Mouse (Mus musculus): Measurements from ENCODE around the gene Gm9376. TPM values are rescaled to one million over a fixed set of nuclear protein-coding genes. Genes with fewer than 3 reads are reported as not detected.

Gene Gm9376
- not detected in 2 replicates for polyA plus RNA-seq (2016; fragmentation: Nextera tagmentation; extraction: Ambion mirVana)

DNA sequence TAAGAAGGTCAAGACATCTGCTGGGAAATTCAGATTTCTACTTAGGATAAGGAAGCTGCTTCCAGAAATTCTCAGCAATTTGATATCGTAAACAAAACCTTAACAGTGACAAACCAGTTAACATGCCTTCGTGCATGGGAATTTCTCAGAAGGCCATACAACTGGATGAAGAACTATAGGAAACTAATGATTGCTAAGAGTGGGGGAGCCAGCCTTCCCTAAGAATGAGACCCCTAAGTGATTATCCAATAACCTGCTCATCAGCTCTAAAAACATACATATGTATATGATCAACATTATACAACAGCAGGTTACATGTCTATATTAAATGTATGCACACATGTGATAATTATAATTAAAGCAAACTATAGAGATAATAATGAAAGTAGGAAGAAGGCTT is at the start of gene Gm9376:
Gm9376 (plus strand) TSS at position 301 of the 400 bp plus-strand sequence.
- Histone ChIP-seq H3K4me2 (no peak within 1 kb of the TSS), H3K9me3 (replicated peaks) (no peaks in the 10 kb centered on the region), H3K27ac (ENCODE audit: poor library complexity, severe bottlenecking) (no peak within 1 kb of the TSS), H3K9ac (no peak within 1 kb of the TSS), H3K36me3 (no peaks in the 10 kb centered on the region), H3K4me1 (replicated peaks) (no peaks in the 10 kb centered on the region), H3K4me3 (no peak within 1 kb of the TSS), H3K27me3 (replicated peaks) (peaks cover 3% of the 10 kb centered on the region; the same call in 1 of the 2 replicates)
- ATAC-seq (ENCODE audit: insufficient number of reproducible peaks, low FRiP score): no peak
- 78% methylated on average over 2 of the region's 2 CpGs for WGBS

DNA sequence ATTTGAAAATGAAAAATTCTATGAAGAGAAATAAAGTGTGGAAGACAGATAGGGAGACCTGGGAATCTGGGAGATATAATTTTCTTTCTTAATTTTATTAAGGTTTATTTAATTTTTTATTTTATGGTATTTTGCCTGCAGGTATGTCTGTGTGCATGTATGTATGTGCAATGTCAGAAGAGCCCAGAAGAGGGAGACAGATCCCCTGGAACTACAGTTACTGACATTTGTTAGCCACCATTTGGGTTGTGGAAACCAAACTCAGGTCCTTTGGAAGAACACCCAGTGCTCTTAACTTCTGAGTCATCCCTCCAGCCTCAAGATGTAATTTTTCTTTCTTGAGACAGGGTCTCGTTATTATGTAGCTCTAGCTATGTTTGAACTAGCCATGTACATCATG is 45.9 kb upstream of the Gm9376 start:
- Histone ChIP-seq H3K27ac (ENCODE audit: poor library complexity, severe bottlenecking) (no peak overlapping the region), H3K4me3 (no peak overlapping the region), H3K4me1 (replicated peaks) (0 out of 2 replicates have a peak, but pooled peaks cover 6% of the 10 kb centered on the region), H3K27me3 (replicated peaks) (peaks cover 72% of the 10 kb centered on the region), H3K9me3 (replicated peaks) (no peaks in the 10 kb centered on the region), H3K9ac (no peak overlapping the region), H3K36me3 (no peaks in the 10 kb centered on the region), H3K4me2 (no peak overlapping the region)
- no peak for ATAC-seq (ENCODE audit: insufficient number of reproducible peaks, low FRiP score)
- WGBS: 73% methylated on average over 1 of the region's 1 CpGs

DNA sequence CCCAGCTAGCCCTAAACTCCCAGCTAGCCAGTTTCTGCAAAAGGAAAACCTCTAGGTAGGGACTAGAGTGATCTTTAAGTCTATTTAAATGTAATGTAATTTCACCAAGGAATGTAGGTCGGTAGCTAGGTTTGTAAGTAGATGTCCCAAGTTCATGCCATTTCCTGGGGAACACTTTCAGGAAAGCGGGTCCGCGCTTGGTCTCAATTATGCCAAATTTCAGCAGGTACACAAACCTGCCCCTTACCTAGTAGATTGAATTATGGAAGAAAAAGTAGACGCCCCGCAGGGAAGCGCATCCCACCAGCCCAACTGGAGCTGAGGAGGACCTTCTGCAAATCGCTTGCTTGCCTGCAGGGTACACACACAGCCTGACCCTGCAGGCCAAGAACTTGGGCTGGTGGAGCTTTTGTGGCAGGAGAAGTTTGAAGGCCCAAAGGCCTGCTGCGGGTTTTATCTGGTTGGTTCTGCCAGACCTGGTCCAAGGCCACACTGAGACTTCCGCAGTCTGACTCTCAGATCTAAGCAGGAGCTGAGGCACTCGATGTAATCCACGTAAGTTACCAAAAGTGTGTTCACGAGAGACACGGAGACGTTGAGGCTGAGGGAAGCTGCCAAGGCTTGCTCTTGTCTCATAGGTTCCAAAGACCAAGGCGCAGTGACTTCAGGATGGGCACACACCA is 41.6 kb upstream of the Gm9376 start:
- H3K4me2 ChIP-seq: 0 out of 2 replicates have a peak overlapping the region, but pooled peaks have one; percentile 49
- ATAC-seq (ENCODE audit: insufficient number of reproducible peaks, low FRiP score): no peak
- WGBS: 13% methylated on average over 16 of the region's 16 CpGs

DNA sequence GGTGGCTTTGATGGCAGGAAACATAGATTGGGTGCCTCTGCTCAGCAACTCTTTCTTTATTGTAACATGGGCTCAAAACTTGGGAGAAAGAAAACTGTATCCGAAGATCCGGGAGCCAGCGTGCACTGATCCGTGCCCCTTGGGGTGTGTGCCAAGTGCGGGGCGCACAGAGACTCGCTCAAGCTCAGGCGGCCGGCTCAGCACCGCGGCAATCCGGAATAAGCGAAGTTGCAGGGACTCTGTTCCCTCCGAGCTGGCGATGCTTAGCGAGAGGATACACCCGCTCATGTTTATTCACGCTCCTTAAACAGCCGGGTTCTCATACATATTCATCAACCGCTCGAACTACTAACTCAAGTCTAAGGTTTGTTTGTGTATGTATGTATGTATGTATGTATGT is 40.8 kb upstream of the Gm9376 start:
- H3K4me3 ChIP-seq: peak overlapping the region; percentile 13
- peaks cover 84% of the 10 kb centered on the region for H3K27me3 ChIP-seq (replicated peaks)
- H3K9me3 ChIP-seq (replicated peaks): no peaks in the 10 kb centered on the region
- H3K27ac ChIP-seq (ENCODE audit: poor library complexity, severe bottlenecking): no peak overlapping the region
- H3K4me2 ChIP-seq: peak overlapping the region; percentile 49
- peaks cover 18% of the 10 kb centered on the region for H3K4me1 ChIP-seq (replicated peaks)
- H3K36me3 ChIP-seq: no peaks in the 10 kb centered on the region
- ATAC-seq (ENCODE audit: insufficient number of reproducible peaks, low FRiP score): no peak
- no peak overlapping the region for H3K9ac ChIP-seq
- WGBS: under 1% methylated on average over 21 of the region's 21 CpGs

More for the DNA sequence above, 41.6 kb upstream of the Gm9376 start:
- Histone ChIP-seq H3K9me3 (replicated peaks) (no peaks in the 10 kb centered on the region), H3K4me3 (0 out of 2 replicates have a peak overlapping the region, but pooled peaks have one; percentile 13), H3K27me3 (replicated peaks) (peaks cover 79% of the 10 kb centered on the region), H3K4me1 (replicated peaks) (peaks cover 17% of the 10 kb centered on the region; the same call in 1 of the 2 replicates), H3K36me3 (no peaks in the 10 kb centered on the region), H3K9ac (no peak overlapping the region), H3K27ac (ENCODE audit: poor library complexity, severe bottlenecking) (no peak overlapping the region)

DNA sequence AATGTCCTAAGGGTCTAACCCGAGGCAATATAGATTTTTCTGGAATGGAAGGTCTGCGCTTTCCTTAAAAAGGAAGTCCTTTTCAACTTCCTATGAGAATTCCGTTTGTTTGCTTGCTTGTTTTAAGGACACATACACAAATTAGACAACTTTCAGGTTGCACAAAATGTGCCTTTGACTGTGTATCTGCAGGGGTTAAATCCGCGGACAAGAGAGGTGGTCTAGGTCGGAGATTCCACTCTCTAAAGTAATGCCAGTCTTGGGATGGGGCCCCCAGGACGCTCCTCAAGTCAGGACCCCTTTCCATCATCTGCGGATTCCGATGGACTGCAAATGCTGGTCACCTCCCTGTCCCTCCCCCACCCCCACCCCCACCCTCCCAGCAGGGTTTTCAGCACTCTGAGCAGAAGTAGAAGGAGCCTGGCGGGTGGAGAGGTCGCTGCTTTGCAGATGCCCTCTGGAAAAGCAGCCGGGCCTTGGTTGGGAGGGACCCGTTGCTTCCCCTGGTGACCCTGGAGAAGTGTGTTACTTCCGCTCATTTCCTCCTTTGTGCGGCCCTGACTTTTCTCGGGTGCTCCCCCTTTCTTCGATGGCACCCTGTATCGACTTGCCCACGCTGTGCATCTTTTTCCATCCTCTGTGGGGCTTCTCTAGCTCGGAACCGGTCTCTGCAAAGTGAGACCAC is 40.1 kb upstream of the Gm9376 start:
- Histone ChIP-seq H3K9me3 (replicated peaks) (no peaks in the 10 kb centered on the region), H3K4me3 (no peak overlapping the region), H3K4me1 (replicated peaks) (peaks cover 21% of the 10 kb centered on the region), H3K36me3 (no peaks in the 10 kb centered on the region), H3K27ac (ENCODE audit: poor library complexity, severe bottlenecking) (no peak overlapping the region), H3K9ac (no peak overlapping the region), H3K27me3 (replicated peaks) (peaks cover 91% of the 10 kb centered on the region), H3K4me2 (peak overlapping the region; percentile 49)
- ATAC-seq (ENCODE audit: insufficient number of reproducible peaks, low FRiP score): no peak
- under 1% methylated on average over 21 of the region's 21 CpGs for WGBS

- Histone ChIP-seq H3K36me3 (no peaks in the 10 kb centered on the region), H3K27me3 (replicated peaks) (peaks cover 85% of the 10 kb centered on the region), H3K9ac (no peak overlapping the region), H3K4me1 (replicated peaks) (peaks cover 34% of the 10 kb centered on the region), H3K4me3 (no peak overlapping the region), H3K27ac (ENCODE audit: poor library complexity, severe bottlenecking) (no peak overlapping the region), H3K9me3 (replicated peaks) (no peaks in the 10 kb centered on the region), H3K4me2 (no peak overlapping the region)
- no peak for ATAC-seq (ENCODE audit: insufficient number of reproducible peaks, low FRiP score)
- WGBS: 2% methylated on average over 8 of the region's 8 CpGs
These were observed 34.3 kb upstream of the Gm9376 start for GRCm38 (mm10) chr14:118232381-118232970.

DNA sequence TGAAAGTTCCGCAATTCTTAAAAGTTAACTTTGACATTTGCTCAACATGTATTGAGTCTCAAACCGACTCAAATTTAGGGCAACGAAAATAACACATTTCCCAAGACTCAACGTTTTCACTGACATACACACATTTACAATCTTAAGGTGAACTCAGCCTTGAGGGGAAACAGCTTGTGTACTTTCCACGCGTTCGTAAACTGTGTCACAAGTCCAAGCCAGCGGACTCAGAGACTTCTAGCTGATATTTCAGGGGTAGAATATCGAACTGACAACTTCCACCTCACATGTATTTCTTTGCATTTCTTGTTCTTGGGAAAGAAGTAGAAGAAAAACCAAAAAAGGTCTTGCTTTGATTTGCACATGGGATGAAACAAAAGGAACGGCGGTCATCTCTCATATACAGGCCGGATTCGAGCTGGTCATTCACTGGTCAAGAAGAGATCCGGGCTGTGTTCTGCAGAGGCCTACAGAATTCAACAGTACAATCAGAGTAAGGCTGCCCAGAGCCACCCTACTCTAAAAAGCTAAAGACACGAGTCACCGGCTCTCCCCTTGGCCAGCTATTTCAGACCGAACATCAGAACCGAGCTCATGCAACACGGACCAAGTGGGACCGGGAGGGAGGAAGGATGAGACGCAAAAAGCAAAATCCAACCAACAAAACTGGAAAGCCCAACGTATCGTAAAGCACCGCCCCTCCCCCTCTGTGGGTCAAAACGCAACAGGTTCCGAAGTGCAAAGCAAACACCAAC is 32.8 kb upstream of the Gm9376 start:
- Histone ChIP-seq H3K9me3 (replicated peaks) (no peaks in the 10 kb centered on the region), H3K4me3 (no peak overlapping the region), H3K4me1 (replicated peaks) (peaks cover 33% of the 10 kb centered on the region), H3K9ac (no peak overlapping the region), H3K27me3 (replicated peaks) (peaks cover 82% of the 10 kb centered on the region), H3K27ac (ENCODE audit: poor library complexity, severe bottlenecking) (no peak overlapping the region), H3K4me2 (no peak overlapping the region; the same call in 1 of the 2 replicates), H3K36me3 (no peaks in the 10 kb centered on the region)
- no peak for ATAC-seq (ENCODE audit: insufficient number of reproducible peaks, low FRiP score)
- WGBS: 3% methylated on average over 26 of the region's 26 CpGs

DNA sequence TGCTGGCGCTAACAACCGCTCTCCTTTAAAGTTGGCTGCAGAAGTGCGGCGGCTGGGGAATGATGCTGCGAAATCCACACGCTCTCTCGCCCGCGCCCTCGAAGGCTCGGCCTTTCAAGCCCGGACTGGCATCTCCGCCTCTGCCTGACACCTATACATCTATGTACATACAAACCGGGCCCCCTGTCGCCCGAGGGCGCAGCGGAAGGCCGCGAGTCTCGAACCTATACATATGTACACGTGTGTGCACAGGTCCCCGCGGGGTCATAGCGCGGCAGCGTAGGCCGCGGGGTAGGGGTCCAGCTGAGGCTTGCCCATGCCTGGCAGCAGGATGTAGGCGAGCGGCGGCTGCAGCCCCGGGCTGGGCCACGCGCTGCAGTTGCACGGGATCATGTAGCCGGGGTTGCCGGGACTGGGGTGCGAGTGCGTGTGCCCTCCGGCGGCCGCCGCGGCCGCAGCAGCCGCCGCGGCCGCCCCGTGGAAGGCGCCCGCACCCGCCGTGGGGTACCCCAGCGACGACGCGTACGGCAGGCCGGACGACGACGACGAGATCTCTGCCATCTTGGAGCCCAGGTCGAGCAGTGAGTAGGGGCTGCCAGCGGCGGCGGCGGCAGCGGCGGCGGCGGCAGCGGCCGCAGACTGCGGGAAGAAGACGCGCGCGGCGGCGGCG is 32.1 kb upstream of the Gm9376 start:
- ATAC-seq (ENCODE audit: insufficient number of reproducible peaks, low FRiP score): no peak
- Histone ChIP-seq H3K27me3 (replicated peaks) (peaks cover 82% of the 10 kb centered on the region), H3K4me2 (peak overlapping the region; percentile 96), H3K4me1 (replicated peaks) (peaks cover 33% of the 10 kb centered on the region), H3K4me3 (peak overlapping the region; percentile 57), H3K36me3 (no peaks in the 10 kb centered on the region), H3K27ac (ENCODE audit: poor library complexity, severe bottlenecking) (no peak overlapping the region), H3K9ac (no peak overlapping the region), H3K9me3 (replicated peaks) (no peaks in the 10 kb centered on the region)
- WGBS: under 1% methylated on average over 71 of the region's 84 CpGs

DNA sequence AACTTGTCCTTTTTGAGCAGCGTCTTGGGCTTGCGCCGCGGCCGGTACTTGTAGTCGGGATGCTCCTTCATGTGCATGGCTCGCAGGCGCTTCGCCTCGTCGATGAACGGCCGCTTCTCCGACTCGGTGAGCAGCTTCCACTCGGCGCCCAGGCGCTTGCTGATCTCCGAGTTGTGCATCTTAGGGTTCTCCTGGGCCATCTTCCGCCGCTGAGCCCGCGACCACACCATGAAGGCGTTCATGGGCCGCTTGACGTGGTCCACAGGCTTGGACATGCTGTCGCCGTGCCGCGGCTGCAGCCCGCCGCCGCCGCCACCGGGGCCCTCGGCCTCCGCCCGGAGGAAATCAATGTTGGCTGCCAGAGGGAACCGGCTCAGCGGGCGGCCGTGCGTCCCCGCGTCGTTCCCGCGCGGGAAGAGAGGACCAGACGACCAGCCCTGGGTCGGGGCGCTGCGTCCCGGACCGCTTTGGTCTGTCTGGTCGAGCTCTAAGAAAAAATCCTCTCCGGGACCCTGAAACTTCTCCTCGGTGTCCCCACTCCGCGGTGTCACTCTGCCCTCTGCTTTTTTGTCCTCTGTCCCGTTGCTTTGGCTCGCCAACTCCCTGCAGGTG is 31.3 kb upstream of the Gm9376 start:
- under 1% methylated on average over 62 of the region's 62 CpGs for WGBS
- H3K4me3 ChIP-seq: peak overlapping the region; percentile 57

More for the DNA sequence above, 31.3 kb upstream of the Gm9376 start:
- no peaks in the 10 kb centered on the region for H3K9me3 ChIP-seq (replicated peaks)
- no peaks in the 10 kb centered on the region for H3K36me3 ChIP-seq
- H3K4me2 ChIP-seq: peak overlapping the region; percentile 96
- H3K27ac ChIP-seq (ENCODE audit: poor library complexity, severe bottlenecking): no peak overlapping the region
- peaks cover 82% of the 10 kb centered on the region for H3K27me3 ChIP-seq (replicated peaks)
- peak overlapping the region; percentile 42; the same call in 1 of the 2 replicates for H3K9ac ChIP-seq
- H3K4me1 ChIP-seq (replicated peaks): peaks cover 33% of the 10 kb centered on the region
- ATAC-seq (ENCODE audit: insufficient number of reproducible peaks, low FRiP score): no peak
